Mouse (Mus musculus) brain, embryonic 18.5 days (tissue): ENCODE measurements around the gene Hist1h2ao.
A peak's percentile ranks its signal among the peaks of the same experiment; 100 is the strongest.
"Not testable (repeated sequence)": the region's sequence is repeated elsewhere in the genome, so short reads cannot be mapped to it uniquely, and the experiment has no call there.

Experiments
- DNase-seq: peaks from one replicate; pipeline ENCODE4 v3.0.0-alpha.2; 2012; ENCODE audit warnings: low read depth, low spot score

Gene Hist1h2ao

GRCm38 (mm10) chr13:21810073-21810472 is at the start of gene Hist1h2ao, which contains the start of gene Hist1h2bq:
Hist1h2ao (plus strand) TSS chr13:21810465.
Hist1h2bq (minus strand) TSS chr13:21810197.
- DNase-seq, result not testable (repeated sequence)

GRCm38 (mm10) chr13:21778814-21779766 is 31.2 kb upstream of the Hist1h2ao start:
- DNase-seq, result peak; percentile 88

DNA sequence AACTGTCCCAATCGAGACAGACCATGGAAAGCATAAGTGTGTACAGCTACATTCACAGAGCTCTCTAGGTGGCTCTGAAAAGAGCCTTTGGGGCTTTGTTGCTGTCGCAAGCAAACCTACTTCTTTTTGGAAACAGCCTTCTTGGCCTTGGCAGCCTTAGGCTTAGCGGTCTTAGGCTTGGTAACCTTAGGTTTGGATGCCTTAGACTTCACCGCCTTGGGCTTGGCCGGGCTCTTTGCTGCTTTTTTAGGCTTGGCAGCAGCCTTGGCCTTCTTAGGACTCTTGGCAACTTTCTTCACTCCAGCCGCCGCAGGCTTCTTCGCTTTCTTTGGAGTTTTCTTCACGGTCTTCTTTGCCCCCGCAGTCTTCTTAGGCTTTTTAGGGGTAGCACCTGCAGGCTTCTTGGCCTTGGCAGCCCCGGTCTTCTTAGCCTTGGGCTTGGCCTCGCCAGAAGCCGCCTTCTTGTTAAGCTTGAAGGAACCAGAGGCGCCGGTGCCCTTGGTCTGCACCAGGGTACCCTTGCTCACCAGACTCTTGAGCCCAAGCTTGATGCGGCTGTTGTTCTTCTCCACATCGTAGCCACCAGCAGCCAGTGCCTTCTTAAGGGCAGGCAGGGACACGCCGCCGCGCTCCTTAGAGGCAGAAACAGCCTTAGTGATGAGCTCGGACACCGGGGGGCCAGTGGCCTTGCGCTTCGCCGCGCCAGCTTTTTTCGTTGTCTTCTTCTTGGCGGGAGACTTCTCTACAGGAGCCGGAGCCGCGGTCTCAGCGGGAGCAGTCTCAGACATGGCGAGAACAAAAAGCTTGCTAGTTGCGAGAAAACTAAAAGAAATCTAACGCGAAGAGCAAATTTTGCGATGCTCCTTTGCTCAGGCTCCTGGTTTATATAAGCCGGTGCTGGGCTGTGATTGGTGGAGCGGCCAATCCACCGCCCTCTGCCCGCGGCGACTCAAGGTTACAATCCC is 30.2 kb upstream of the Hist1h2ao start, which contains the start of gene Hist1h1b:
TSS of gene Hist1h1b (minus strand) at position 859 of the 965 bp plus-strand sequence.
- no peak for DNase-seq

DNA sequence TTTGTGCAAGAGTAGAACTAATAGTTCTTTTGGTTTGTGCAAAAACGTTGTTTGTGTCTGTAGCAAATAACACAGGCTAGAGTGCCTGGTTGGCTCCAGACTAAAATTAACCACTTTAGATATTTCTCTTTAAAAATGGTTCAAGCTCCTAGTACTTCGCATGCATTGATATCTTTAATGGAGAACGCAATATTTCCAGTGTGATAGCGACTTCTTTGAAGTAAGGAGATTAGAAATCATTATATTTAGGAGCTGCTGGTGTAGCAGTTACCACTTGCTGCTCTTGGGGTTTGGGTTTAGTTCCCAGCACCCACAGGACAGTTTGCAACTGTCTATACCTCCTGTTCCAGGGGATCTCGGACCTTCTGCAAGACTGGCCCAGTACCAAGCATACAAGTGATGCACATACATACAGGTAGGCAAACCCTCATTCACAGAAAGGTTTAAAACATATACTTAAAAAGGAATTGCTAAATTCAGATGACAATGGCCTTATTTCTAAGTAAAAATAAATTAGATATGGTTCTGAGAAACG is 29.2 kb upstream of the Hist1h2ao start:
- DNase-seq, result no peak

GRCm38 (mm10) chr13:21781639-21782038 is 28.6 kb upstream of the Hist1h2ao start:
- DNase-seq, result no peak

DNA sequence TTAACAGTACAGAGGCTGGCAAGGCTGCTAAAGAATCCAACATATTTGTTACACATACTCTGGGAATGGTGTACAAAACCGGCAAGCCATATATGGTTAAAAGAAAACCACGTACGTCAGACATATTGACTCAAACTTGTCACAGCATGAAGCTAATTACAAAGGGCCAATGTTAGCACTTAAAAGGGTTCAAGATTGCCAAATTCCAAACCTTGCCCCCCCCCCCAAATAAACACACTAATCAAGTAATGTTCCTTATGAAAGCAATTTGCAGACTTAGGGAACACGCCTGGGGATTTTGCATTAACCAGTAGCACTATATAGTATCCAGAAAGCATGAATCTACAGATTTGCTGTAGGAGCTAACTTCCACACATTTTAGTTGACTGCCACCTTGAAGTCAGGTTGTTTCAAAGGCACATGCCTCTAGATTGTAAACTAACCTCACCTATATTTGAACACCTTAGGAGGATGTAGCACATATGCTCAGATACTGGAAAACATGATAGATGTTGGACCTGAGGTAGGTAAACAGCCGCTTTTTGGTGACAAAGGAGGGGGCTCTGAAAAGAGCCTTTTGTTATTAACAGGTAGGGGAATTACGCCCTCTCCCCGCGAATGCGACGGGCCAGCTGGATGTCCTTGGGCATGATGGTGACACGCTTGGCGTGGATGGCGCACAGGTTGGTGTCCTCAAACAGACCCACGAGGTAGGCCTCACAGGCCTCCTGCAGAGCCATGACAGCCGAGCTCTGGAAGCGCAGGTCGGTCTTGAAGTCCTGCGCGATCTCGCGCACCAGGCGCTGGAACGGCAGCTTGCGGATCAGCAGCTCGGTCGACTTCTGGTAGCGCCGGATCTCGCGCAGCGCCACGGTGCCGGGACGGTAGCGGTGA is 27.7 kb upstream of the Hist1h2ao start:
- not testable (repeated sequence) for DNase-seq

GRCm38 (mm10) chr13:21783255-21783617 is 27.0 kb upstream of the Hist1h2ao start, which contains the start of gene Hist1h3i:
Hist1h3i (minus strand) TSS chr13:21783370.
- DNase-seq, result peak; percentile 86

- DNase-seq, result no peak
Measured at GRCm38 (mm10) chr13:21783734-21784161, 26.5 kb upstream of the Hist1h2ao start.

GRCm38 (mm10) chr13:21784311-21784710 is 26.0 kb upstream of the Hist1h2ao start:
- DNase-seq, result no peak

GRCm38 (mm10) chr13:21786189-21786898 is 23.9 kb upstream of the Hist1h2ao start:
- no peak for DNase-seq

DNA sequence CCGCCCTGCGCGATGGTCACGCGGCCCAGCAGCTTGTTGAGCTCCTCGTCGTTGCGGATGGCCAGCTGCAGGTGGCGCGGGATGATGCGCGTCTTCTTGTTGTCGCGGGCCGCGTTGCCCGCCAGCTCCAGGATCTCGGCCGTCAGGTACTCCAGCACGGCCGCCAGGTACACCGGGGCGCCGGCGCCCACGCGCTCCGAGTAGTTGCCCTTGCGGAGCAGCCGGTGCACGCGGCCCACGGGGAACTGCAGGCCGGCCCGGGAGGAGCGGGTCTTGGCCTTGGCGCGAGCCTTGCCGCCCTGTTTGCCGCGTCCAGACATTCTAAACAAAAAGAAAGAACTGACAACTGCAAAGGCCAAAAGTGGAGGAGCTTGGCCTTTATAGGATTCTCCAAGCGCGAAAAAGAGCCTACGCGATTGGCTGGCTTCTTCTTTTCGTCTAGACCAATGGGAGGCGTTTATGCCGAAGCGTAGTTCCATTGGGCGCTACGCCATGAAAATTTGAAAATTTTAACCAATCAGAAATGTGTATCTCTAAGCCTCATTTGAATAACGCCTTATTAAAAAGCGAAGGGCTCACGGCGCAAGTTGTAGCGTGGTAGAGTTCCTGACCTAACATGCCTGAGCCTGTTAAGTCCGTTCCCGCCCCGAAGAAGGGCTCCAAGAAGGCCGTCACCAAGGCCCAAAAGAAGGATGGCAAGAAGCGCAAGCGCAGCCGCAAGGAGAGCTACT is 23.2 kb upstream of the Hist1h2ao start, which contains the start of the genes Hist1h2an and Hist1h2bp:
TSS of gene Hist1h2an (minus strand) at position 320 of the 731 bp plus-strand sequence.
TSS of gene Hist1h2bp (plus strand) at position 563 of the 731 bp plus-strand sequence.
- DNase-seq, result peak; percentile 95

GRCm38 (mm10) chr13:21787760-21788593 is 22.3 kb upstream of the Hist1h2ao start:
- DNase-seq, result no peak

- DNase-seq, result no peak
Measured at GRCm38 (mm10) chr13:21789925-21790324, 20.3 kb upstream of the Hist1h2ao start.

DNA sequence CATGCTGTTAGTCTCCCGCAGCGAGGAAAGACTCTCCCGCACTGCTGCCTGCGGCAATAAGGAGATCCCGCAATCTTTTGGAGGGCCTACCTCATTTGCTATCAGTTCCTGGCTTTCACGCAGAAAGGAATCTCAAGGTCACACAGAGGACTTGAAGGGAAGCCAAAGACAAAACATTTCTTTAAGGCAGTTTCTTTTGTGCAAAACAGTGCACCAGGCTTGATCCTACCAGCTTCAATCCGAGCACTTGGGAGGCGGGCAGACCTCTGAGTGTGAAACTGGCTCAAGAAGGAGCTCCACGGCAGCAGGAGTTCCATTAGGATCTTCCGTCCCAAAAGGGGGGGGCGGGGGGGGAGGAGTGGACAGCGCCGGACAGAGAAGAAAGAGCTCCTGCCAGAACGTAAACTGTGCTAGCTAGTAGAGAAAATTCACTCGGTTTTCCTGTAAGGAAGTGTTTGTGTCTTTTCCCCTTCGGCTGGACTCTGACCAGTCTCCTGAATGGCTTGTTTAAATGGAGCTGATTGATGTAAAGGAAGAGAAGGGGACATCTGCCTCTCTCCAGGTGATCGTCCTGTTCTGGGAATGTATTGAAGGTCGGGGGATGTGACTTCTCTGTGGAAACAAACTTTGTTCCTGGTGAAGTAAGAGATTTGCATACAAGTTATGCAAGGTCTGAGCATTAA is 19.5 kb upstream of the Hist1h2ao start:
- DNase-seq, result no peak

DNA sequence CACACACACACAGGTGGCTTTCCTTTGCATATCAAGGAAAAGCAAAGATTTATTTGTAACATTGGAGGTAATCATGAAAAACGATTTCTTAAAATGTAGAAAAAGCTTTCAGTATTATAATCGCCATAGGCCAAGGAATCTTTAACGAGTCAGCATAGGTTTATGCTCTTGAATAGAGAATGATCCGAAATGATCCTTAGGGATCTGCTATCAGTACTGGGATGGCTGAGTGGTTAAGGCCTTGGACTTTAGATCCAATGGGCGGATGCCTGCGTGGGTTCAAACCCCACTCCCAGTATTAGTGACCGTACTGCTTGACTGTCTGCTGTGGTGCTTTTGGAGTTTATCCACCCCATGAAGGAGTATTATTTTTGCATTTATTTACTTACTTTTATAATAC is 14.7 kb upstream of the Hist1h2ao start:
- no peak for DNase-seq

DNA sequence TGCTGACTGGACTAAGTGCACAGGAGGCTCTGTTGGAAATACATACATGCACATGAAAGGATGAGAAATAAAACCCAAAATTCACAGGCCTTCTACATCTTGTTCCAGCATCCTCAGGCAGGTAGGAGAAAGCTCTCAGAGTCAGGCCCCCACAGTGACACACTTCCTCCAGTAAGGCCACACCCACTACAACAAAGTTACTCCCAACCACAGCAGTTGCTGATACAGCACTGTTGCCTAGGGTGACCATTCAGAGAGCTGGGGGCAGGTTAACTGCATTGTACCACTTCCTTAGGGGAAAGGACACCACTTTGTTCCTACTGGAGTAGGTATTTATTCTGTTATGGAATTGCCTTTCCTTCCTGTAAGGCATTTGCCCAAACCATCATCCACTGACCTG is 13.1 kb upstream of the Hist1h2ao start:
- not testable (repeated sequence) for DNase-seq

- not testable (repeated sequence) for DNase-seq
Measured at GRCm38 (mm10) chr13:21803058-21803457, 7.2 kb upstream of the Hist1h2ao start.
